Comparison of ENCODE assay signal across 15 mouse cellular contexts in the genomic region with DNA sequence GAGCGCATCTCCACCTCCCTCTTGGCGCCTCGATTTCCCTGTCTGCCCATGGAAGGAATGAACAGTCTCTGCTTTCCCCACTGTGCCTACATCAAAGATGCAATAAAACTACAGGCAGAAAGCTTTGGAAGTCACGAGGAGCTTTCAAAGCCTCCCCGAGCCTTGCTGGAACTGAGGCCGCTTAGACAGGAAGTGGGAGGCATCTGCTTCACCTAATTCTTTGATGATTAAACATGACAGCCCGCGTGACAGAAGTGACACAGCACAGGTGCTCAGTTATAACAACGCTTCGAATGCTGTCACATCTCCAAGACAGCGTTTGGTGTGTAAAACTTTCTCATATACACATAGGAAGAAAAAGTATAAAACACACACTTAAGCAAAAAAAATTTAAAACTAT.
DNase-seq lines count a peak whose midpoint lies in the region; ATAC-seq and TF ChIP-seq lines count a peak whose summit lies in the region.
"Had no signal": no experiment of that assay in that cellular context is flagged by ENCODE, and none has a peak within 500 bp of the region (broad histone marks: within the 10 kb centered on the region; RNA-seq: fewer than 3 reads in every experiment).

No protein-coding gene starts in this region.

- peak; percentile 44 for DNase-seq in lung, embryonic 14.5 days
- DNase-seq in lung, postnatal 36 days, result no peak
- DNase-seq in brain, adult 2 months (ENCODE audit: low read depth, low spot score), result peak; percentile 37
- peak; percentile 73 for DNase-seq in naive thymus-derived CD4-positive, alpha-beta T cell, adult 2 months (ENCODE audit: low read depth)
- DNase-seq in thymus, postnatal 25 days, result peak; percentile 76
- DNase-seq in adipocyte (ENCODE audit: low spot score), result no peak
- no peak for DNase-seq in adrenal gland, adult (ENCODE audit: inconsistent age in 2 of 2, low spot score in 1 of 2)
- DNase-seq: adrenal gland, postnatal 10 days; cerebellum, postnatal 14 days; gastrocnemius, postnatal 14 days; kidney, adult 9 months; liver, embryonic 13.5 days; lung, postnatal 10 days; right cerebral cortex, postnatal 4 days had no signal

- no peak for ATAC-seq in lung, embryonic 14.5 days (ENCODE audit: insufficient read depth)

- no peak overlapping the region for H3K4me2 ChIP-seq in lung, embryonic 14.5 days
- H3K4me2 ChIP-seq: hindbrain, embryonic 13.5 days; liver, embryonic 13.5 days had no signal

- no peaks in the 10 kb centered on the region for H3K27me3 ChIP-seq in lung, embryonic 14.5 days (ENCODE audit: insufficient read depth, low read length)
- H3K27me3 ChIP-seq: hindbrain, embryonic 13.5 days; liver, embryonic 13.5 days had no signal

- H3K36me3 ChIP-seq in lung, embryonic 14.5 days (ENCODE audit: insufficient read depth), result no peaks in the 10 kb centered on the region
- H3K36me3 ChIP-seq: hindbrain, embryonic 13.5 days; liver, embryonic 13.5 days had no signal

- H3K9me3 ChIP-seq in lung, embryonic 14.5 days (ENCODE audit: low read depth, low read length), result no peaks in the 10 kb centered on the region
- H3K9me3 ChIP-seq: hindbrain, embryonic 13.5 days; liver, embryonic 13.5 days had no signal

- no peak overlapping the region for H3K9ac ChIP-seq in lung, embryonic 14.5 days
- H3K9ac ChIP-seq: hindbrain, embryonic 13.5 days; liver, embryonic 13.5 days had no signal

- TF ChIP-seq CTCF in lung, embryonic 14.5 days (IDR thresholded peaks at IDR 0.05; ENCODE audit: low read depth), result no peak

- H3K4me3 ChIP-seq in lung, embryonic 14.5 days (ENCODE audit: low read depth, low read length), result no peak overlapping the region
- H3K4me3 ChIP-seq: hindbrain, embryonic 13.5 days; liver, embryonic 13.5 days had no signal

- H3K27ac ChIP-seq in lung, embryonic 14.5 days (ENCODE audit: low read depth), result no peak overlapping the region; the same call in 1 of the 2 replicates
- H3K27ac ChIP-seq: hindbrain, embryonic 13.5 days; liver, embryonic 13.5 days had no signal

- 31% methylated on average over 11 of the region's 11 CpGs for WGBS in lung, embryonic 14.5 days

- no peaks in the 10 kb centered on the region for H3K4me1 ChIP-seq in lung, embryonic 14.5 days (ENCODE audit: insufficient read depth)
- H3K4me1 ChIP-seq: hindbrain, embryonic 13.5 days; liver, embryonic 13.5 days had no signal

Comparison
In these comparisons a context has a peak if more than half of its experiments do, and no peak if none do; other contexts are left out.
1. DNase-seq: peak in lung, embryonic 14.5 days (single experiment), brain, adult 2 months (single experiment), naive thymus-derived CD4-positive, alpha-beta T cell, adult 2 months (single experiment) and thymus, postnatal 25 days (single experiment); none in lung, postnatal 36 days (single experiment), adipocyte (single experiment) and adrenal gland, adult (0 of 2).